Mouse (Mus musculus) thymus, postnatal 14 days (tissue): ENCODE data around the gene Wfdc1.

Experiments used
- DNase-seq: peaks from one replicate; pipeline ENCODE4 v3.0.0; 2021

Wfdc1 gene

DNA sequence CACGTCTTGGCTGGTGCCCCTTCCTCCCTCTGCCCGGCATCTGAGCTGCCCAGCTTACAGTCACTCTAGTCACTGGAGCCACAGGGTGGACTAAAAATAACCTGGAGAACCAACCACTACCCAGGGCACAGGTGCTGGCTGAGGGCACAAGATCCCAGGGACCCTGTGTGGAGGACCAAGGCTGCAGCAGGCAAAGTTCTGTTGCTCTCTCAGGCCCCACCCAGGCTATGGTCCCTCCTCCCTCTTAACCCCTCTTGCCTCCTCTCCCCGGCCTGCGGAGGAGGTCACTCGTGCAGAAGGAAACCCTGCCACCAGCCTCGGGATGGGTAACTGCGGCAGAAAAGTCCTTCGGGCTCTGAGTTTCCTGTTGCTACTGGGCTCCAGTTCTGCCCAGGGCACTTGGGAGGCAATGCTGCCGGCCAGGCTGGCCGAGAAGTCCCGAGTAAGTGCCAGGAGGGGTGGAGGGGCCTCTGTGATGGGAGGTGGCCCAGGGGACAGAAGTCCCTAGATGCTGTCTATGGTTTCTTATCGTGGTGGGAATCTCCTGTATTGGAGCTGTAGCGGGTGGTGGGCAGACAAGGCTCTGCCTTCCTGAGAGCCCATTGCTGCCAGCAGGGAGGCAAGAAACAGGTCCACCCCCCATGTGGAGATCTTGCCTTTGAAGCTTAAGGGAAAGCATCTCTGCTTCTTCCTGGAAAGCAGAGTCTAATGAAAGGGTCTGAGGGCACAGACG, at the start of gene Wfdc1:
Wfdc1 (plus strand) TSS at position 147 of the 733 bp plus-strand sequence.
- no peak for DNase-seq

DNA sequence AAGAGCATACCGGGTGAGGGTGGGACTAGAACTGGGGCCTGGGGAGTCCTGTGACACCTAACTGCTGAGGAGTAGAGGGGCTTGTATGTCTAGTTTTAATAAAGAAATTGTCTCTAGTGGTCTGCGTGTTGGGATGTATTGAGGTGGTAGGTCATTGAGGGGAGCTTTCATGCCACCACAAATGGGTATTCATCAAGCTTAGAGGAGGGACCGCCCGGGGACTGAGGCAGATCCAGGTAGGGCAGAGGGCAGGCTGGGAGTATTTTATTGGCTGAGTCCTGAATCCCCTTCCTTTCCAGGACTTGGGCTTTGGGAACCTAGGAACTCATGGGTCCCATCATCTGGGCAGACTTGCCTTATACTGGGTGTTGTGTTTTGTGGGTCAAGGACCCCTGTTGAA, 49.4 kb upstream of the Wfdc1 start:
- no peak for DNase-seq

DNA sequence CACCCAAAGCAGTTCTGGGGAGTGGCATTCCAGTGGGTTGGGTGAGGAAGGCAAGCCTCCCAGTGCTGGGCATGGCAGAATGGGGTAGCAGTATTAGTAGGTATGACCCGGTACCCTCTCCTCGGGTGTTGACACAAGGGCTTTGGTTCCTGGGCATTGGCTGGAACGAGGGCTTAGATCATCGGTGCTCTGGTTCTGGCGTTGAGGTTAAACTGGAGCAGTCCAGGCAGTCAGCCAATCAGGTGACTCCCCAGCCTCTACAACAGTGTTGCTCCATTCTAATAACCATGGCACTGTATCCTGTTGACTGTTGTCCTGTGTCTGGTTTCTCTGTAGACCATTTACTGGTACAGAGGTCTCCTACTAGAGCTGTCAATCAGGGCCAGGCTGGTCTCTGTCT, 48.6 kb upstream of the Wfdc1 start:
- DNase-seq, result no peak

DNA sequence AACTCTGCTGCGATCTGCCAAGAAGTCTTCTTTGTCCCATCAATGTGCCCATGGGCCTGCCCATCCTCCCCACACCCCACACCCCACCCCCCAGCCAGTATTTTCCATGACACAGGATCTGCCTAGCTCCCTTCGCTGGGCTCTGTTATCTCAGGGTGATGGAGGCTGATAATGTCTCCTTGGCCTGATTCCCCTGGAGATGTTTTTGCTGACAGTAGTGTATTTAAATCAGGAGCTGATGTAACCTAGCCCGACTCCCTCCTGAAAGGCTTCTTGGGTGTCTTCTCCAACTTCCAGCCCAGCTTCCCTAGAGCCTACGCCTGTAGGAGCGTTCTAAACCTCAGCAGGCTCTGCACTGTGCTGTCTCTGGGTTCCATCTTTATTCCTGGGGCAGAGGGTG, 47.3 kb upstream of the Wfdc1 start:
- no peak for DNase-seq

DNA sequence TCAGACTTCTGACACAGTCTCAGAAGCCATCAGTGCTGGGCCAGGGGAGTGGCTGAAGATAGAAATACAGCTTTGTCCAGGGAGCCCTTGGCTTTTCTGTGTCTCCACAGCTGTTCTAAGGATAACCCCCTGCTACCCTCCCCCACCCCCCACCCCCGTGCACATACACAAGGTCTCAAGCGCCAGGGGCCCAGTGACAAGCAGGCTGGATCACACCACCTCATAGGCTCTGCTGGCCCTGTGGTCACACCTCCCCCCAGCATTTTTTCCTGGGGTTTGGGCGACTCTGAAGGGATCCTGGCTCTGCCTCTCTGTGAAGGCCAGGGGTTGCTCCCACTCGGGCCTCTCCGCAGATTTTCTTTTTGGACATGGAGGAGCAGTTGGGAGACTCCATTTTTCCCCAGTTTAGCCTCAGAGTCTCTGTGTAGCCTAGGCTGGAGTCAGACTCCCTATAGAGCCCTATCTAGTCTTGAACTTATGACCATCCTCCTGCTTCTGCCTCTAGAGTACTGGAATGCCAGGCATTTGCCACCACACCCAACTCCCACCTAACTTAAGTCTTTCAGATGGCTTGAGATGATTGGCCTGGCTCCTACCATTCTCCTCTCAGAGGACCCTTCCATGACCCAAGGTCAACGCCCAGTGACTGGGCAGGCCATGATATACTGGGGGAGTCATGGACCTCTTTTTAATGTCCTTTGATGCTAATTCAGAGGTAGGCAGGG, 45.9 kb upstream of the Wfdc1 start:
- DNase-seq, result no peak

DNA sequence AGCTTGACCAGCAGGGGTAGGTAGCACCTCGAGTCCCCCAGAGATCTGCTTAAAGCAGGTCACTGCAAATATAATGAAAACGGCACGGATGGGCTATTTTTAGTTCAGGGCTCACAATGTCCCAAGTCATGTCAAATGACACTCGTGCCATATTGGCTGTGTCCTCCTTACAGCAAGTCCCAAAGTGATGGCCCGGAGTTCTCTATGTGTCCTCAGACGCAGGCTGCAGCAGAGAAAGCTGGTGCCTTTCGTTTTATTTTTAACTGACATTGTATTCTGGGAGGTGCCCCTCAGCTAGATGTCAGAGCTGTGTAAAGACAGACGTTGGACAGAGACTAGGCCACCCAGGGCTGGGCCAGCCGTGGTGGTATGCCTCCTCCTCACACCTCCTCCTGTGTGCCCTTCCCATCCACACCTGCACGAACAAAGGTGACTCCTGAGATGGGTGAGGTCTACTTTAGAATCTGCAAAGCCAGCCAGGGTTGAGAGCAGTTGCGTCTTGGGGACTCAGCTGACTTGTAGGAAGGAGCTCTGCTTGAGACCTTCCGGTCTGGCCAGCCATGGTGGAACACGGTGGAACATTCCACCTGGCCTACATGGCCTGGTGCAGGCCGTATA, 45.2 kb upstream of the Wfdc1 start:
- DNase-seq, result no peak

DNA sequence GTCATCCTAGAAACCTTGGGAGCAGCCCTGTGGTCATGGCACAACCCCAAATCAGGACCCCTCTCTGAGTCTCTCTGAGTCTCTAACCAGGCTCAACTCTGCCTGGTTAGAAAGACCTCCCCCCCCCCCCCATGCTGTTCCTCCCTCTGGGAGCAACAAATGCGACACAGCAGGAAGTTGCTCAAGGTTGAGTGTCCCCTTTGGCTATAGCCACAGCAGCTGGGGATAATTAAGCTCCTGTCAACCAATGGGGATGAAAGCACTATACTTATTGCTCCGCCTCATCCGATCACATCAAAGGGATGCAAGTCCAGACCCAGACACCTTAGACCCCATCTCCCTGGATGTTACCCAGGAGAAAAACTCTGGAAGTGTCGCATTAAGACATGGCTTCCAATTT, 43.6 kb upstream of the Wfdc1 start:
- DNase-seq, result no peak

DNA sequence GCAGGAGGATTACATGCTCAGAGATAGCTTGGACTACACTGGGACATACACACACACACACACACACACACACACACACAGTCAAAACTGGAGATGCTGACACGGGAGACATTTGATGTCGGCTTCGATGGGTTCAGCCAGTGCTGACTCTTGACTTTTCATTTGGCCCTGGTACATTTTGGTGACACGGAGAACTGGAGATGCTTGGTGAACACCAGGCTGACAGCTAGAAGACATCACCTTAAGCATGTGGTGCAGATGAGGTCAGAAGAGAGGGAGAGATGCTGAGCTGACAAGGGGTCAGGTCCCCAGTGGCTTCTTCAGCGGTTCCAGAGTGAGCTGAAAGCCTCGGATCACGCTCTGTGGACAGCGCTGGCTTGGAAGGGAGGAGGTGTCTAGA, 43.1 kb upstream of the Wfdc1 start:
- DNase-seq, result no peak

DNA sequence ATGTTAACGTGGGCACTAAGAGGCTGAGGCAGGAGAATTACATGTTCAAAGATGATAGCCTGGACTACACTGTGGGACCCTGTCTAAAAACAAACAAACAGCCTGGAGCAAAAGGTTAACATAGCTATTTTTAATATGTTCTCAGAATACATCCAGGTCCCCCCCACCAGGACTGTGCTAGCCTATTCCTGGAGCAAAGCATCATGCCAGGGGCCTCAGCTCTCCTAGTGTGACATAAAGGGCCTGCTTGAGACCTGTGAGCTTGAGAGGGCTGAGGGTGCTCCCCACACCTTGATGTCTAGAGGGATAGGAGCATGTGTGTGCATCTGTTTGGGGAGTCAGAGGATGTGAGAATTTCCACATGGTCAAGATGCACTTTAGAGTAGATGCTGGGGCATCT, 42.4 kb upstream of the Wfdc1 start:
- no peak for DNase-seq

DNA sequence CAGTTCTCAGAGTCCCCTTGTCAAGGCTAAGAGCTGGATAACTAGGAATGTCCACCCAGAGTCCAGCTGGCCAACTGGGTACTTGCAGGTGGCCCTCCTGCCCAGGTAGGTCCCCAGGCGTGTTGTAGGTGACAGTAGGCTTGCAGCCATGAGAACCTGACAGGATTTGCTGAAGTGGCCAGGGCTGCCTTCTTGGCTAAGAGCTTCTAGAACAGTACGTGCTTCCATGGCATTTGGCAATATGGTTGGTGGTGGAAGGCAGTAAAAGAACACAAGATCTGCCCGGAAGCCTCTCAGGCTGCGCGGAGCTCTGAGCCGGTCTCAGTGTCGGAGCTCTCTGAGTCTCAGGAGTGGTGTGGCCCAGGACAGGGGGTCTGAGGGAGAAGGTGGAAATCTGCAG, 41.2 kb upstream of the Wfdc1 start:
- DNase-seq, result no peak

DNA sequence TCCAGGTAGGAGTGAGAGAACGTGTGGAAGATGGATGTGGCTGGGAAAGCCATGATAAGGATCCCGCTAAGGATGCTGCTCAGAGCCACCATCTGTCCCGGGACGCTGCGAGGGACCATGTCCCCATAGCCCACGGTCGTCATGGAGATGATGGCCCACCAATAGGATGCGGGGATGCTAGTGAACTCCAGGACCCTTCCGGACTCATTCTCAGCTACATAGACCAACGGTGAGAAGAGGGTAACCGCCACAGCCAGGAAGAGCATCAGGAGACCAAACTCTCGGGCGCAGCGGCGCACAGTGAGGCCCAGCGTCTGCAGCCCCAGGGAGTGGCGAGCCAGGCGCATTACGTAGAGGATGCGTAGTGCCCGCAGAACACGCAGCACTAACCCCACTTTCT, 40.4 kb upstream of the Wfdc1 start:
- DNase-seq, result no peak

DNA sequence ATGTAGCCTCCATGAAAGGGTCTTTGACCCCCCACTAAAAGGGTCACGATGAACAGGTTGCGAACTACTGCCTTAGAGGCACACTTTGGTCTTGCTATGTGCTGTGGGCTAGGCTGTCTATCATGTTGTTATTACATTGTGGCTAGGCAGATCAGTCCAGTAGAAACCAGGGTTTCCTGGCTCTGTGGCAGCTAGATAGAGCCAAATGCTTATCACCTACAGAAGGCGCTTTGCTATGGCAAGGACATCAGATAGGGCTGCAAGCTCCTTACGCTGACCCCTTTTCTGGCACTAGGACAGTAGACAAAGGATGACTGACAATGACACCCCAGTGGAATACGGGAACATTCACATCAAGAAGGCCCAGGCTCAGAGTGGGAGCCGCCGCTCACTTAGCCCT, 39.0 kb upstream of the Wfdc1 start:
- DNase-seq, result no peak

- DNase-seq, result no peak
These were observed 38.4 kb upstream of the Wfdc1 start for GRCm38 (mm10) chr8:119627613-119628359.

GRCm38 (mm10) chr8:119630841-119631240, 35.3 kb upstream of the Wfdc1 start:
- DNase-seq, result no peak

GRCm38 (mm10) chr8:119632246-119632645, 33.9 kb upstream of the Wfdc1 start:
- DNase-seq, result no peak

DNA sequence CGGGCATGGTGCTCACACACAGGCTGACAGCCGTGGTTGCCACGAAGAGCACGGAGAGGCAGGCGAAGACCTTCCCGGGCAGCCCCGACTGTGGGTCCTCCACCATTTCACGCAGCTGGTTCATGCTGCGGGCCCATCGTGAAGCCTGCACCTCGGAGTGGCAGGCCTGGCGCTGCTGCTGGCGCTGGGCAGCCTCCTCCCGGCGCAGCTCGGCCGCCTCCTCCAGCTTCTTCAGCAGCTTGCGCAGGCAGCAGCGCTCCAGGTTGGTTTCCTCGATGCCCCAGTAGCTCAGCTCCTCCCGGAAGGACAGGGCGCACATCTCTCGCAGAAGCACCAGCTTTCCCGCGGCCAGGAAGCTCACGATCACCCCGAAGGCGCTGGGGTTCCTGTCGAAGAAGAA, 33.3 kb upstream of the Wfdc1 start:
- no peak for DNase-seq

DNA sequence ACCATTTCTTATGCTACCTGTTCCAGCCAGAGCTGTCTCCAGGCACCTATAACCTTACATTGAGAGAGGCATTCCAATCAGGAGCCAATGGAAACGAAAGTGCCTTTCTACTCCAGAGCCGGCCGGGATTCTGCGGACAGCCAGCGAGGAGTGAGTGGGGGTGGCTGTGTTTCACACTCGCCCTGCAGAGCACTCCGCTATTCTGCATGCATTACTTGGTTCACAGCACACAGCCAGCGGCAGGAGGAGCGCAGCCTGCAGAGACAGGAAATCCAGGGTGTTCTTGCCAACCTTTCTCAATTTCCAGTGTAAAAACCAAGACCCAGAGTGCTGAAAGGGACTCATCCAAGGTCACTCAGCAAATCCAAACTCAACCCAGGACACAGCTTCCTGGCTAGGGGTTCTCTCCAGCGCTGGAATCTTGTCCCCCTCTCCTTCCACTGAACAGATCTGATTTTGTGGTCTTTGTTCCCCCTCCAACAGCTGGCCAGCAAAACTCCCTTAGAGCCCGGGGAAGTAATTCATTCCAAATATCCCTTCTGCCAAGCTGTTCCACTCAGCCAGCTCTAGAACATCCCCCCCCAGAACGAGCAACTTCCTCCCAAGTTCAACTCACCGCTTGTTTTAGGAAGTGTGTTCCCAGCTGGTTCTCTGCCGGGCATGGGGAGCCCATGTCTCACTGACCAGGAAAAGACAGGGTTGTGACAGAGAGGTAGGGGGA, 31.4 kb upstream of the Wfdc1 start:
- DNase-seq, result no peak

DNA sequence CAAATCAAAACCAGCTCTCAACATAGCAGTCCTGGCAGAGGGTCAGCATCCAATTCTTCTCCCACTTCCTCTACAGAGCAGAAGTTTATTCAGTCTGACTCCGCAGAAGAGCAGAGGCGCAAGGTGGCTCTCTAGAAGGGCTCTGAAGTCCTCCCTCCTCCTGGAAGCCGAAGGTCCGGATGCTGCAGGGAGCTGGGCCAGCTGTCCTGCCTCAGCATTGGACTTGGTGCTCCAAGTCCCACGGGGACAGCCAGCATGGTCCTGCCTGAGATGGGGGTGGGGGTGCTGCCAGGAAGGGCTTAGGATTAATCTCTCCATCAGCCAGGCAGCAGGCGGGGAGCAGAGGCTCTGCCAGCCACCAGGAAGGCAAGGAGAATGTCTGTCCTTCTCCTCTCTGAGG, 30.8 kb upstream of the Wfdc1 start, which contains the start of gene Kcng4:
Kcng4 (minus strand) TSS at position 303 of the 400 bp plus-strand sequence.
- no peak for DNase-seq

GRCm38 (mm10) chr8:119635958-119636357, 30.2 kb upstream of the Wfdc1 start:
- no peak for DNase-seq

- no peak for DNase-seq
These were observed 29.4 kb upstream of the Wfdc1 start for GRCm38 (mm10) chr8:119636766-119637165.

- no peak for DNase-seq
These were observed 28.8 kb upstream of the Wfdc1 start for GRCm38 (mm10) chr8:119637381-119637780.

- DNase-seq, result no peak
These were observed 27.9 kb upstream of the Wfdc1 start for GRCm38 (mm10) chr8:119638261-119638660.

DNA sequence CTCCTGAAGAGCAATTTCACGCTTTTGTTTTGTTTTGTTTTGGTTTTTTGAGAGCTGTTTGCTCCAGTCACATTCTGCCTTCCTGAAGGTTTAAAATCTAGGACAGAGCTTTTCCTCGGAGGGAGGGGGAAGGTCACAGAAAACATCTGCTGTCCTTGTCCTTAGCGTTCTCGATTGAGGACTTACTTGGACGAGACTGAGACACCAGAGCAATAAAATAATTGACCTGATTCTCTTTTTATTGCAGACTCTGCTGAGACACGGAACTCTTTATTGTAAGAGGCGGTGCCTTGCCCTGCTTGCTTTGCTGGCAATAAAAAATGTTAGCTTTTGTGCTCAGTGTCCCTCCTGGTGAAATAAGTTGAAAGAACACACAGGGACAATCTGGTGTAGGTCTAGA, 26.4 kb upstream of the Wfdc1 start:
- no peak for DNase-seq
